Mouse (Mus musculus): ENCODE measurements around the gene Scn3b. TPM values are rescaled to one million over a fixed set of nuclear protein-coding genes. Genes with fewer than 3 reads are reported as not detected.

Gene Scn3b
- polyA plus RNA-seq, 1 experiment, result 1.1 TPM

GRCm38 (mm10) chr9:40332731-40333648, 64.0 kb downstream of the Scn3b start:
- Histone ChIP-seq H3K4me1 (ENCODE audit: control insufficient read depth, insufficient read depth, low read length) (peaks cover 18% of the 10 kb centered on the region), H3K27ac (ENCODE audit: insufficient read depth, low read depth, low read length) (no peak overlapping the region), H3K4me3 (ENCODE audit: insufficient read depth, low read length) (no peak overlapping the region)
- TF ChIP-seq POLR2A (IDR thresholded peaks at IDR 0.05; ENCODE audit: borderline replicate concordance, low read depth, low read length), result no peak

- TF ChIP-seq POLR2A (IDR thresholded peaks at IDR 0.05; ENCODE audit: borderline replicate concordance, low read depth, low read length) (no peak), CTCF (IDR thresholded peaks at IDR 0.05; ENCODE audit: low read depth, low read length) (peak; percentile 84)
- Histone ChIP-seq H3K27ac (ENCODE audit: insufficient read depth, low read depth, low read length) (no peak overlapping the region), H3K4me3 (ENCODE audit: insufficient read depth, low read length) (no peak overlapping the region), H3K4me1 (ENCODE audit: control insufficient read depth, insufficient read depth, low read length) (peaks cover 12% of the 10 kb centered on the region)
Measured at GRCm38 (mm10) chr9:40333649-40334396, 64.8 kb downstream of the Scn3b start.

- H3K4me1 ChIP-seq (ENCODE audit: control insufficient read depth, insufficient read depth, low read length), result peaks cover 10% of the 10 kb centered on the region
- H3K27ac ChIP-seq (ENCODE audit: insufficient read depth, low read depth, low read length), result no peak overlapping the region
- H3K4me3 ChIP-seq (ENCODE audit: insufficient read depth, low read length), result no peak overlapping the region
- TF ChIP-seq POLR2A (IDR thresholded peaks at IDR 0.05; ENCODE audit: borderline replicate concordance, low read depth, low read length) (no peak), CTCF (IDR thresholded peaks at IDR 0.05; ENCODE audit: low read depth, low read length) (no peak)
Measured at GRCm38 (mm10) chr9:40334617-40335016, 65.6 kb downstream of the Scn3b start.

GRCm38 (mm10) chr9:40336701-40337100, 67.7 kb downstream of the Scn3b start:
- Histone ChIP-seq H3K4me3 (ENCODE audit: insufficient read depth, low read length) (no peak overlapping the region), H3K27ac (ENCODE audit: insufficient read depth, low read depth, low read length) (no peak overlapping the region), H3K4me1 (ENCODE audit: control insufficient read depth, insufficient read depth, low read length) (peaks cover 10% of the 10 kb centered on the region)
- no peak for TF ChIP-seq CTCF (IDR thresholded peaks at IDR 0.05; ENCODE audit: low read depth, low read length)
- TF ChIP-seq POLR2A (IDR thresholded peaks at IDR 0.05; ENCODE audit: borderline replicate concordance, low read depth, low read length), result no peak

GRCm38 (mm10) chr9:40337131-40337820, 68.3 kb downstream of the Scn3b start:
- H3K27ac ChIP-seq (ENCODE audit: insufficient read depth, low read depth, low read length), result no peak overlapping the region
- TF ChIP-seq CTCF (IDR thresholded peaks at IDR 0.05; ENCODE audit: low read depth, low read length) (no peak), POLR2A (IDR thresholded peaks at IDR 0.05; ENCODE audit: borderline replicate concordance, low read depth, low read length) (no peak)
- H3K4me1 ChIP-seq (ENCODE audit: control insufficient read depth, insufficient read depth, low read length), result peaks cover 13% of the 10 kb centered on the region
- H3K4me3 ChIP-seq (ENCODE audit: insufficient read depth, low read length), result no peak overlapping the region

GRCm38 (mm10) chr9:40339578-40339977, 70.6 kb downstream of the Scn3b start:
- Histone ChIP-seq H3K4me3 (ENCODE audit: insufficient read depth, low read length) (no peak overlapping the region), H3K27ac (ENCODE audit: insufficient read depth, low read depth, low read length) (no peak overlapping the region), H3K4me1 (ENCODE audit: control insufficient read depth, insufficient read depth, low read length) (peaks cover 20% of the 10 kb centered on the region)
- TF ChIP-seq POLR2A (IDR thresholded peaks at IDR 0.05; ENCODE audit: borderline replicate concordance, low read depth, low read length), result no peak
- no peak for TF ChIP-seq CTCF (IDR thresholded peaks at IDR 0.05; ENCODE audit: low read depth, low read length)

Other genes starting within 250 kb of the Scn3b start
- 0.11 TPM in 1 of 2 replicates, not detected in the other for gene Olfr981, start 247.8 kb upstream of the Scn3b start, polyA plus RNA-seq (2012; ENCODE audit: insufficient read depth, insufficient read length, missing spikeins)
- not detected in 2 replicates for gene Olfr982, start 195.4 kb upstream of the Scn3b start, polyA plus RNA-seq (2012; ENCODE audit: insufficient read depth, insufficient read length, missing spikeins)
- 0.13 TPM in 1 of 2 replicates, not detected in the other for gene Olfr983, start 175.6 kb upstream of the Scn3b start, polyA plus RNA-seq (2012; ENCODE audit: insufficient read depth, insufficient read length, missing spikeins)
- gene Olfr984, start 155.0 kb upstream of the Scn3b start, polyA plus RNA-seq (2012; ENCODE audit: insufficient read depth, insufficient read length, missing spikeins), result 0.16 TPM in 1 of 2 replicates, not detected in the other
- gene Olfr985, start 139.0 kb upstream of the Scn3b start, polyA plus RNA-seq (2012; ENCODE audit: insufficient read depth, insufficient read length, missing spikeins), result not detected in 2 replicates
- not detected in 2 replicates for gene Tmem225, start 121.1 kb upstream of the Scn3b start, polyA plus RNA-seq (2012; ENCODE audit: insufficient read depth, insufficient read length, missing spikeins)
- not detected in 2 replicates for gene Olfr986, start 88.3 kb upstream of the Scn3b start, polyA plus RNA-seq (2012; ENCODE audit: insufficient read depth, insufficient read length, missing spikeins)
- 2.1 and 3.1 TPM in 2 replicates for gene Zfp202, start 76.9 kb upstream of the Scn3b start, polyA plus RNA-seq (2012; ENCODE audit: insufficient read depth, insufficient read length, missing spikeins)